Mouse (Mus musculus) forebrain, embryonic 13.5 days (tissue): ENCODE data around the gene Parp1. TPM values are rescaled to one million over a fixed set of nuclear protein-coding genes. Genes with fewer than 3 reads are reported as not detected.
A peak's percentile ranks its signal among the peaks of the same experiment; 100 is the strongest.

ENCODE experiments used
- ATAC-seq: fragments of 200-750 bp; cut with Nextera tagmentation; 2 replicates; pipeline ENCODE4 v1.8.0; 2017
- H3K27ac ChIP-seq: fragments of 300-500 bp; sonication (generic); 2 replicates; pipeline ENCODE4 v1.5.1; 2015; ENCODE audit warnings: inconsistent platforms, mild to moderate bottlenecking, moderate library complexity
- H3K27me3 ChIP-seq: fragments of 300-500 bp; sonication (generic); 2 replicates; pipeline ENCODE4 v1.6.1; 2015; ENCODE audit warnings: mild to moderate bottlenecking, inconsistent platforms
- H3K36me3 ChIP-seq: fragments of 300-500 bp; sonication (generic); 2 replicates; pipeline ENCODE4 v1.6.1; 2015; ENCODE audit warnings: mild to moderate bottlenecking, inconsistent platforms; ENCODE audit not compliant: poor library complexity, severe bottlenecking
- H3K4me1 ChIP-seq: fragments of 300-500 bp; sonication (generic); 2 replicates; pipeline ENCODE4 v1.6.1; 2015; ENCODE audit warnings: inconsistent platforms
- H3K4me2 ChIP-seq: fragments of 300-500 bp; sonication (generic); 2 replicates; pipeline ENCODE4 v1.6.1; 2015; ENCODE audit warnings: inconsistent platforms, mild to moderate bottlenecking, moderate library complexity
- H3K4me3 ChIP-seq: fragments of 300-500 bp; sonication (generic); 2 replicates; pipeline ENCODE4 v1.5.1; 2015; ENCODE audit warnings: mild to moderate bottlenecking, inconsistent platforms
- H3K9ac ChIP-seq: fragments of 300-500 bp; sonication (generic); 2 replicates; pipeline ENCODE4 v1.6.1; 2015; ENCODE audit warnings: mild to moderate bottlenecking, inconsistent platforms
- H3K9me3 ChIP-seq: fragments of 300-500 bp; sonication (generic); replicated peaks from 2 replicates; pipeline ENCODE4 v1.6.1; 2016; ENCODE audit warnings: inconsistent platforms
- WGBS: fragments of 180-500 bp; shearing (Covaris S2); methylation state at CpG from one replicate; pipeline ENCODE4 v1.1.7; 2015; 5-methylcytosine and 5-hydroxymethylcytosine counted together
- microRNA-seq: library from miRNA; unstranded; fragments of <30 nt; microRNA quantifications from one replicate; pipeline ENCODE4, GENCODE M21; 2016
- polyA plus RNA-seq: library from polyadenylated mRNA; unstranded; fragments of >200 nt; fragmentation: Nextera tagmentation; extraction: Ambion mirVana; gene quantifications from 2 replicates; pipeline ENCODE4 v1.2.1, GENCODE M21; 2015

Gene Parp1
- polyA plus RNA-seq, 1 experiment from 2014 or later: 180 TPM

DNA sequence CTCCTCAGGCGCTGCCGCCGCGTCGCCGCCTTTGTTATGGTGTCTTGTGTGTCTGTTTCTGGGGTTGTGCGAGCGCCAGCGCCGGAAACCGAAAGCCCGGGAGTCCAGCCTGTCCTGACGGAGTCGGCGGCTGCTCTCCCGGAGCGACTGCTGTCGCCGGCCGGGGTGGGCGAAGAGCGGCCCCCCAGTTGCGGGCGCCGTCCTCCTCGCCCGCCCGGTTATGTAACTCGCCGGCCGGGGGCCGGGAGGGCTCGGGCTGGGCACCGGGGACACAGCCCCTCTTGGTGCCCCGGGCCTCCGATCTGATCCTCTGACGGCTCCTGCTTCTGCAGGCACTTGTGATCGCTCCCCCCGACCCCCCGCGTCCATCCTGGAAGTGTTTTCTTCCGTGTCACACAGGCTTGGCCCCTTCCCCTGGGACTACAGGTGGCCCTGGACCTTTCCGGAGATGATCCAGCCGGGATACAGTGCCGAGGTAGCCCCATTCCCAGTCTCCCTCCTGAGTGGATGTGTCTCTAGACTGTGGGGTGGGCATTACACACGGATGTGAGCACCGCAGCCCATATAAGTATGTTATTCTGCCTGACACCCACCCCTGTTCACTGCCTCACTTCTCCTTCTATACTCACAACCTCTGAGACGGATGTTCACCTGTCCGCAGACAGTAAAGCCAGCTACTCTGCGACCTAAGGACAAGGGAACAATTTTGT lies 72.9 kb downstream of the Parp1 start:
- H3K9me3 ChIP-seq: no peaks in the 10 kb centered on the region
- H3K27me3 ChIP-seq: no peaks in the 10 kb centered on the region
- peak overlapping the region; percentile 90 for H3K27ac ChIP-seq
- peak; percentile 61 for ATAC-seq
- H3K9ac ChIP-seq: peak overlapping the region; percentile 98
- 3% methylated on average over 50 of the region's 50 CpGs for WGBS
- H3K36me3 ChIP-seq: 0 out of 2 replicates have a peak, but pooled peaks cover 4% of the 10 kb centered on the region
- H3K4me3 ChIP-seq: peak overlapping the region; percentile 97
- H3K4me1 ChIP-seq: peaks cover 27% of the 10 kb centered on the region
- H3K4me2 ChIP-seq: peak overlapping the region; percentile 83

DNA sequence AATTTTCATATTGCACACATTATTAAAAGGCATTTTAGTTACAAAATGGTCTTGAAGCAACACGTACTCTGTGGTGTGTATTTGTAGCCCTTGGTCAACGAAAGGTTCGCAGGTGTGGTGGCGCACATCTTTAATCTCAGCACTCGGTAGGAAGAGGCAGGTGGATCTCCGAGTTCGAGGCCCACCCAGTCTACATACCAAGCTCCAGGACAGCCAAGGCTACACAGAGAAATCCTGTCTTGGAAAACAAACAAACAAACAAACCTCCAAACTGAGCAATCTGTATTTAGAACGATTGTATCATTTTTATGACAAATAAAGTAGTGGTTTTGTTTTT lies 73.5 kb downstream of the Parp1 start:
- Histone ChIP-seq H3K27me3 (no peaks in the 10 kb centered on the region), H3K4me2 (peak overlapping the region; percentile 83), H3K4me3 (peak overlapping the region; percentile 97), H3K4me1 (peaks cover 27% of the 10 kb centered on the region), H3K9me3 (no peaks in the 10 kb centered on the region), H3K36me3 (0 out of 2 replicates have a peak, but pooled peaks cover 4% of the 10 kb centered on the region), H3K9ac (peak overlapping the region; percentile 98), H3K27ac (no peak overlapping the region)
- WGBS: 84% methylated on average over 8 of the region's 8 CpGs
- ATAC-seq: no peak

Small RNA genes lying within 50 kb of the gene (microRNA-seq; reads per million reads assigned to microRNA genes)
- gene Mir6904: not detected

Other genes starting within 250 kb of the Parp1 start
- 2.3 and 2.5 TPM in 2 replicates for gene Itpkb, start 238.4 kb upstream of the Parp1 start, polyA plus RNA-seq
- gene Stum, start 85.4 kb upstream of the Parp1 start, polyA plus RNA-seq: 0.67 and 1.4 TPM in 2 replicates
- 22.7 and 24.2 TPM in 2 replicates for gene Lin9, start 72.2 kb downstream of the Parp1 start, polyA plus RNA-seq
- gene Mixl1, start 128.1 kb downstream of the Parp1 start, polyA plus RNA-seq: 0.09 TPM in 1 of 2 replicates, not detected in the other
- 19.0 and 19.3 TPM in 2 replicates for gene Acbd3, start 157.1 kb downstream of the Parp1 start, polyA plus RNA-seq
- 4,035 and 4,414 TPM in 2 replicates for gene H3f3a, start 245.0 kb downstream of the Parp1 start, polyA plus RNA-seq